Mouse (Mus musculus): ENCODE results near the gene Avpr1b. TPM values are rescaled to one million over a fixed set of nuclear protein-coding genes. Genes with fewer than 3 reads are reported as not detected.
A peak's percentile ranks its signal among the peaks of the same experiment; 100 is the strongest.
"Not testable (repeated sequence)": the region's sequence is repeated elsewhere in the genome, so short reads cannot be mapped to it uniquely, and the experiment has no call there.

Gene Avpr1b
- total RNA-seq, 2 experiments from 2014 or later = not detected

GRCm38 (mm10) chr1:131618576-131618975, 19.5 kb downstream of the Avpr1b start:
- no peak for DNase-seq (ENCODE audit: low spot score in 2 of 2)

- DNase-seq (ENCODE audit: low spot score in 2 of 2) = no peak
Measured at GRCm38 (mm10) chr1:131619348-131619747, 20.3 kb downstream of the Avpr1b start.

GRCm38 (mm10) chr1:131623644-131624043, 24.6 kb downstream of the Avpr1b start:
- DNase-seq (ENCODE audit: low spot score in 2 of 2) = no peak

- DNase-seq (ENCODE audit: low spot score in 2 of 2) = no peak
Measured at GRCm38 (mm10) chr1:131624175-131624835, 25.3 kb downstream of the Avpr1b start.

- no peak for DNase-seq (ENCODE audit: low spot score in 2 of 2)
Measured at GRCm38 (mm10) chr1:131626200-131626599, 27.2 kb downstream of the Avpr1b start.

- not testable (repeated sequence) for DNase-seq (ENCODE audit: low spot score in 2 of 2)
Measured at GRCm38 (mm10) chr1:131632216-131632615, 33.2 kb downstream of the Avpr1b start.

- no peak for DNase-seq (ENCODE audit: low spot score in 2 of 2)
Measured at GRCm38 (mm10) chr1:131634495-131634894, 35.5 kb downstream of the Avpr1b start.

GRCm38 (mm10) chr1:131637791-131638540, 38.9 kb downstream of the Avpr1b start, which contains the start of gene Ctse:
Gene Ctse, plus strand, starts transcription at chr1:131638306.
- no peak for DNase-seq (ENCODE audit: low spot score in 2 of 2)

GRCm38 (mm10) chr1:131638541-131639421, 39.7 kb downstream of the Avpr1b start:
- DNase-seq (ENCODE audit: low spot score in 2 of 2) = no peak

GRCm38 (mm10) chr1:131640062-131640461, 41.0 kb downstream of the Avpr1b start:
- no peak for DNase-seq (ENCODE audit: low spot score in 2 of 2)

- DNase-seq (ENCODE audit: low spot score in 2 of 2) = no peak
Measured at GRCm38 (mm10) chr1:131641565-131641964, 42.5 kb downstream of the Avpr1b start.

- DNase-seq (ENCODE audit: low spot score in 2 of 2) = no peak
Measured at GRCm38 (mm10) chr1:131642251-131642650, 43.2 kb downstream of the Avpr1b start.

- DNase-seq (ENCODE audit: low spot score in 2 of 2) = no peak
Measured at GRCm38 (mm10) chr1:131652670-131653443, 53.8 kb downstream of the Avpr1b start.

GRCm38 (mm10) chr1:131655601-131656000, 56.6 kb downstream of the Avpr1b start:
- no peak for DNase-seq (ENCODE audit: low spot score in 2 of 2)

GRCm38 (mm10) chr1:131657945-131658354, 58.9 kb downstream of the Avpr1b start:
- peak; percentile 93 to 94 for DNase-seq (ENCODE audit: low spot score in 2 of 2)

GRCm38 (mm10) chr1:131659512-131660085, 60.6 kb downstream of the Avpr1b start:
- DNase-seq (ENCODE audit: low spot score in 2 of 2) = no peak

GRCm38 (mm10) chr1:131660266-131660665, 61.2 kb downstream of the Avpr1b start:
- no peak for DNase-seq (ENCODE audit: low spot score in 2 of 2)

GRCm38 (mm10) chr1:131660716-131661472, 61.9 kb downstream of the Avpr1b start:
- DNase-seq (ENCODE audit: low spot score in 2 of 2) = no peak
